Mouse (Mus musculus) lung, postnatal 0 days (tissue): ENCODE measurements around the gene Selenop.

Experiments
- CTCF ChIP-seq: IDR thresholded peaks from 2 replicates; pipeline ENCODE4 v1.5.1; 2016; ENCODE audit warnings: antibody characterized with exemption, mild to moderate bottlenecking
- EP300 ChIP-seq: IDR thresholded peaks from 2 replicates; pipeline ENCODE4 v1.6.1; 2016; ENCODE audit warnings: antibody characterized with exemption, mild to moderate bottlenecking, control low read depth

DNA sequence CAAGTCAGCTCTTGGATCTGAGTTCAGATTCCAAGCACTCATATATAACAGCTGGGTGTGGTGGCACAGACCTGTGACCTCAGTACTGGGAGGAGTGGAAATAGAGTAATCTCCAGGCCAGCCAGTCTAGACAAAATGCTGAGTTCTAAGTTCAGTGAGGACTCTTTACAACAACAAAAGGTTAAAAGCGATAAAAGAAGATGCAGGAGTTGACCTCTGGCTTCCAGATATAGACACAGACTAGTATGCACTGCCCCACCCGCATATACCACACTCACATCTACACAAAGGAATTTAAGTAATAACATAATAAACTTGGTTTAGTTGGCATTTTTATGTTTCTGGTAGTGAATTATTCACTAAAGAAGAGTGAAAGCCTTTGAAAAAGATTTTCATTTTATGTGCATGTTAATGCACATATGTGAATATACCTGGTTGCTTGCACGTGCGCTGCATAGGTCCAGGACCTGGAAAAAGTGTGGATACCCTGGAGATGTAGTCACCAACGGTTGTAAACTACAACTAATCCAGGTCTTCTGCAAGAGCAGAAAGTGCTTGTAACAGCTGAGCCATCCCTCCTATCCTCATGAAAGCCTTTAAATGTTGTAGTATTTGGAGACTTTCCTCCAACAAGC, 45.4 kb upstream of the Selenop start:
- no peak for TF ChIP-seq CTCF
- no peak for TF ChIP-seq EP300
